Mouse (Mus musculus): Measurements from ENCODE around the gene Psip1.

- TF ChIP-seq CTCF (IDR thresholded peaks at IDR 0.05; ENCODE audit: control insufficient read depth, insufficient read depth, low read length) (no peak), POLR2A (IDR thresholded peaks at IDR 0.05; ENCODE audit: borderline replicate concordance, control insufficient read depth, low read depth, low read length) (no peak)
Observed at GRCm38 (mm10) chr4:83493112-83493511, 6.9 kb upstream of the Psip1 start.

All from bone marrow, adult 2 months (tissue).